Mouse (Mus musculus): ENCODE measurements around the gene Anxa7. TPM values are rescaled to one million over a fixed set of nuclear protein-coding genes. Genes with fewer than 3 reads are reported as not detected.
A peak's percentile ranks its signal among the peaks of the same experiment; 100 is the strongest.

The Anxa7 gene
- total and polyA plus RNA-seq, 3 experiments: 60.2 to 99.3 (median 89.2) TPM

DNA sequence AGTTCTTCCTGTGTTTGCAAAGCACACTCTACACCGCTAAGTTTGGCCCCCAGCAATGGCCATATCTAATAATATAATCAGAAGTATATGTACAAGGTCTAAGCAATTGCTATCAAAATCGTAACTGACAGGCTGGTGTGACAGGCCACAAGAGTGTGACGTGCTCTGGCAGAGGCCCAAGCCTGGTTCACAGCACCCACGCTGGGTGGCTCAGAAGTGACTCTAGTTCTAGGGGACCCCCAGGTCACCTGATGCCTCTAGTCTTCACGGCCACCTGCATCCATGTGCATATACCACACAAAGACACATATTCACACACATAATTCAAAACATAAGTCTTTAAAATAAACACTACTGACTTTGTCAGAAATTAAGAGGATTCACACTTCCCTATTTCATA is 27.0 kb downstream of the Anxa7 start:
- Histone ChIP-seq H3K9ac (ENCODE audit: insufficient read depth, low read depth) (no peak overlapping the region), H3K9me3 (replicated peaks; ENCODE audit: low read length) (no peaks in the 10 kb centered on the region), H3K27ac (ENCODE audit: insufficient read depth, low read depth) (no peak overlapping the region), H3K4me2 (ENCODE audit: insufficient read depth, low read depth, poor library complexity, severe bottlenecking) (no peak overlapping the region), H3K4me1 (ENCODE audit: control insufficient read depth in 1 of 2, insufficient read depth in 2 of 2) (peaks cover 0 to 10% of the 10 kb centered on the region in 2 experiments; a peak in 2 of 4 replicates), H3K4me3 (replicated peaks in 1 of 3; ENCODE audit: low read depth in 2 of 3, low read length in 2 of 3, poor library complexity in 1 of 3) (no peak overlapping the region), H3K27me3 (replicated peaks) (no peaks in the 10 kb centered on the region), H3K79me2 (replicated peaks; ENCODE audit: control insufficient read depth, extremely low read depth, insufficient read depth, poor library complexity, severe bottlenecking) (no peaks in the 10 kb centered on the region), H3K36me3 (replicated peaks in 1 of 2; ENCODE audit: control insufficient read depth in 1 of 2, insufficient read depth in 1 of 2, low read length in 1 of 2) (peaks cover 17 to 36% of the 10 kb centered on the region in 2 experiments)
- TF ChIP-seq NELFE (IDR thresholded peaks at IDR 0.05; ENCODE audit: low read depth, low read length): no peak
- TF ChIP-seq USF2 (conservative IDR thresholded peaks at IDR 0.05; ENCODE audit: low read depth, low read length): no peak
- TF ChIP-seq ZC3H11A (IDR thresholded peaks at IDR 0.05; ENCODE audit: low read depth, low read length): no peak
- no peak for TF ChIP-seq MAZ (IDR thresholded peaks at IDR 0.05; ENCODE audit: low read depth, low read length)
- TF ChIP-seq JUN (IDR thresholded peaks at IDR 0.05; ENCODE audit: insufficient read depth, low read depth, low read length): no peak
- in situ Hi-C loops (cut with MboI; ENCODE audit: low pct_ligation_motif_present, low pct_unique_long_range_greater_than_20kb, low sequenced_read_pairs): no loop called here
- DNase-seq (ENCODE audit: extremely low read depth): no peak
- dilution Hi-C loops (cut with MboI; ENCODE audit: extremely low pct_ligation_motif_present, extremely low pct_unique_long_range_greater_than_20kb, low sequenced_read_pairs): no loop called here

DNA sequence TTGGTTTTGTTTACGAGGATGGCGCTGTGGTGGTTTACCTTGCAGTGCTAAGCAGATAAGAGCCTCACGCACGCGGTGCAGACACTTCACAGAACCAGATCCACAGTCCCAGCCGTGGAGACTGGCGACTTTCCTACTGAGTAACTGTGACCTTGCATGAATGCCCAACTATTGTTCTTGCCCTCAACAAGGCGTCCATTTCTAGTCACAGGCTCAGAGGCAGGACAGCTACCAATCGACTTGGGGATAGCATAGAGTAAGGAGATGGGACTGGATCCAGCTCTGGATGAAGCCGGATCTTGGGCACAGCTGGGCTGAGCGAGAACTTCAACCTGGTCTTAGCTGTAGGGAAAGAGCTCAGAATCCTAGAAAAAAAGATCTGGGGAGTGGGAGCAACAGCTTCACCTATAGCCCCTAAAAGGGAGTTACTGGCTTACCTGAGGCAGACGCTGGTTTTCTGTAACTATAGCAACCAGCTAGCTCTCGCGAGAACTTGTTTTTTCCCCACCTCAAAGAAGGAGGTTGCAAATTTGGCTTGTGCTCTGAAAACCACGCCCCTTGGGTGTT is 28.1 kb downstream of the Anxa7 start, which contains the start of gene Cfap70:
Gene Cfap70 (minus strand): TSS at position 462 of the 567 bp plus-strand sequence.
- Histone ChIP-seq H3K27me3 (replicated peaks) (no peaks in the 10 kb centered on the region), H3K79me2 (replicated peaks; ENCODE audit: control insufficient read depth, extremely low read depth, insufficient read depth, poor library complexity, severe bottlenecking) (no peaks in the 10 kb centered on the region), H3K4me1 (ENCODE audit: control insufficient read depth in 1 of 2, insufficient read depth in 2 of 2) (peaks cover 0 to 11% of the 10 kb centered on the region in 2 experiments; a peak in 2 of 4 replicates), H3K9ac (ENCODE audit: insufficient read depth, low read depth) (no peak within 1 kb of the TSS), H3K9me3 (replicated peaks; ENCODE audit: low read length) (no peaks in the 10 kb centered on the region), H3K4me2 (ENCODE audit: insufficient read depth, low read depth, poor library complexity, severe bottlenecking) (no peak within 1 kb of the TSS), H3K36me3 (replicated peaks in 1 of 2; ENCODE audit: control insufficient read depth in 1 of 2, insufficient read depth in 1 of 2, low read length in 1 of 2) (peaks cover 12 to 26% of the 10 kb centered on the region in 2 experiments), H3K4me3 (replicated peaks in 1 of 3; ENCODE audit: low read depth in 2 of 3, low read length in 2 of 3, poor library complexity in 1 of 3) (no peak within 1 kb of the TSS), H3K27ac (ENCODE audit: insufficient read depth, low read depth) (no peak within 1 kb of the TSS)
- in situ Hi-C loops (cut with MboI; ENCODE audit: low pct_ligation_motif_present, low pct_unique_long_range_greater_than_20kb, low sequenced_read_pairs): no loop called here
- dilution Hi-C loops (cut with MboI; ENCODE audit: extremely low pct_ligation_motif_present, extremely low pct_unique_long_range_greater_than_20kb, low sequenced_read_pairs): no loop called here
- DNase-seq (ENCODE audit: extremely low read depth): no peak
- TF ChIP-seq CHD2 (IDR thresholded peaks at IDR 0.05; ENCODE audit: low read length) (peak; percentile 59; the same call in 1 of the 2 replicates), MEF2A (IDR thresholded peaks at IDR 0.05; ENCODE audit: borderline replicate concordance, low read depth, low read length) (no peak)

DNA sequence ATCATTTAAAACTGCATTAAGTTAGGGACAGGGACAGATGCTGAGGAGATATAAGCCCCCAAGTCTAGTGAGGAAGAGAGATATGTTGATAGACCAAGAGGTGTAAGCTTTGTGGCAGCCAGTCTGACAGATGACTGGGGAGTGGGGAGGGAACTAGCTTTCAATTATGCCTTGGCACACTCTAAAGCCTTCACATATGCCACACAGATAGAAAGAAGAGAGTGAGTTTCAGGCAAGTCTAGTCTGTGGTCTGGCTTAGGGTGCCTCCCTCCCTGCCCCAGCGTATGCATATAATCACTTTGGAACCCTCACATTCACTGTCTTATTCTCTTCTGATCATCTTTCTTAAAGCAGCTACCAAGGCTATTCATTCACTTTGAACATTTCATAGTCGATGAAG is 28.6 kb downstream of the Anxa7 start:
- dilution Hi-C loops (cut with MboI; ENCODE audit: extremely low pct_ligation_motif_present, extremely low pct_unique_long_range_greater_than_20kb, low sequenced_read_pairs) (no loop called here), in situ Hi-C loops (cut with MboI; ENCODE audit: low pct_ligation_motif_present, low pct_unique_long_range_greater_than_20kb, low sequenced_read_pairs) (no loop called here)
- H3K9me3 ChIP-seq (replicated peaks; ENCODE audit: low read length): peaks cover under 1% of the 10 kb centered on the region
- no peaks in the 10 kb centered on the region for H3K27me3 ChIP-seq (replicated peaks)
- H3K79me2 ChIP-seq (replicated peaks; ENCODE audit: control insufficient read depth, extremely low read depth, insufficient read depth, poor library complexity, severe bottlenecking): no peaks in the 10 kb centered on the region
- TF ChIP-seq ZMIZ1 (IDR thresholded peaks at IDR 0.05; ENCODE audit: low read depth, low read length) (no peak), ZNF384 (IDR thresholded peaks at IDR 0.05; ENCODE audit: low read depth, low read length) (no peak), MEF2A (IDR thresholded peaks at IDR 0.05; ENCODE audit: borderline replicate concordance, low read depth, low read length) (no peak), GABPA (IDR thresholded peaks at IDR 0.05; ENCODE audit: insufficient replicate concordance, low read depth, low read length) (no peak), IRF4 (IDR thresholded peaks at IDR 0.05; ENCODE audit: low read depth, low read length) (no peak)
- no peak overlapping the region for H3K27ac ChIP-seq (ENCODE audit: insufficient read depth, low read depth)
- no peak overlapping the region for H3K4me3 ChIP-seq (replicated peaks in 1 of 3; ENCODE audit: low read depth in 2 of 3, low read length in 2 of 3, poor library complexity in 1 of 3)
- peaks cover 0 to 11% of the 10 kb centered on the region in 2 experiments; a peak in 2 of 4 replicates for H3K4me1 ChIP-seq (ENCODE audit: control insufficient read depth in 1 of 2, insufficient read depth in 2 of 2)
- no peak for DNase-seq (ENCODE audit: extremely low read depth)
- H3K9ac ChIP-seq (ENCODE audit: insufficient read depth, low read depth): no peak overlapping the region
- no peak overlapping the region for H3K4me2 ChIP-seq (ENCODE audit: insufficient read depth, low read depth, poor library complexity, severe bottlenecking)
- peaks cover 9 to 21% of the 10 kb centered on the region in 2 experiments for H3K36me3 ChIP-seq (replicated peaks in 1 of 2; ENCODE audit: control insufficient read depth in 1 of 2, insufficient read depth in 1 of 2, low read length in 1 of 2)

All from CH12.LX (cell line).